Mouse (Mus musculus) T-helper 17 cell (primary cell): Measurements from ENCODE around the gene Dock3.

Experiments
- in situ Hi-C, 2 experiments: fragments of 300-600 bp; cut with MboI, MseI; formaldehyde crosslinking; loops; 1 replicate in 1 of 2; 2 replicates in 1 of 2; pipeline ENCODE4 v1.15.1; 2025; ENCODE audit warnings: high pct_unique_total_duplicates in 2 of 2

Gene Dock3

DNA sequence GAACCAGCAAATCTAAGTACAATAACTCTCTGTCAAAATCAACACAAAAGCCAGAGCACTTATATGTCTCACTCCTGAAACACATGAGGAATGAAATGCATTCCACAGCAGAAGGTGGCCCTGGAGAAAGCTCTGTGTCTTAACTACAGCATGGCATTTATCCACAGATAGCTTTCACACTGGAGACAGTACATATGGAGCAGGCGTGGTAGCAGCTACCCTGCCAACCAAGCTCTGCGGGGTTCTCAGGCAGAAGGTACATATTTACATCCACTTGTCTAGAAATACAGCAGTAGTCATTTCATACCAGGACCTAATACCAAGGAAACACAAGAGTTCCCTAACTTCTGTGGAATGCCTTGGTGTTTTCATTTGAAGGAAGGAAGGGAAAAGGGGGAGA, 144.2 kb downstream of the Dock3 start:
- in situ Hi-C loops = no loop called here

DNA sequence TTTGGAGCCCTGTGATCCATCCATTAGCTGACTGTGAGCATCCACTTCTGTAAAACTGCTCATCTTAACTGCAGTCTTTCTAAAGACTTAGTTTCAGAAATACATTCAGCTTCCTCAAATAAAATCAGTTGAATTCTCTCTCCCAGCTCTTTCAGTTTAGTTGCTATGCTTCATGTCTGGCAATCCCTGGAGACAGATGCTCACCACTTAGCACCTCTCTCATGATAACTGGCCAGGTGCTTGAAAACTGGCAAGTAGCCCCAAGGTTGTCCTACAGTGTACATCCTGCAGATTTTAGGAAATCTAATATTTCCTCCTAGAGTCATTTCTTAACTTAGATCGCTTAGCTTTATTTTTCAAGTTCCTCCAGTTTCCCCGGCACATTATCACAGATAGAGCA, 193.8 kb downstream of the Dock3 start:
- in situ Hi-C loops = no loop called here

DNA sequence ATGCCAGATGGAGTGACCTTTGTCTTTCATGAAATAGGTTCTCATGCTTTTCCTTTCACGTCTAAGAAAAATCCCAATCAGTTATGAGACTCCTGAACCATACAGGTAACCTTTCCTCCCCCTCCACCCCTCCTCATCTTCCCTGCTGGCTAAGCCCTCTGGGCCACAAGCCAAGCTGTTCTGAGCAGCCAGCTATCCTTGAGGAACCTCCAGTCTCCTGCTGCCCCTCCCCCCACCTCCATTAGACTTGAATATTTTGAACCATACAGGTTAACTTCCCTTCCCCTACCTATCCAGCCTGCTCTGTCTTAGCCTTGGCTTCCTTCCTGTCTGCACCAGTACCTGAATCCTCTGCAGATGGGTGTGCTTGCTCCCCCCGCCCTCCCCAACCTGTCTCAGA, 204.1 kb downstream of the Dock3 start:
- in situ Hi-C loops = no loop called here

DNA sequence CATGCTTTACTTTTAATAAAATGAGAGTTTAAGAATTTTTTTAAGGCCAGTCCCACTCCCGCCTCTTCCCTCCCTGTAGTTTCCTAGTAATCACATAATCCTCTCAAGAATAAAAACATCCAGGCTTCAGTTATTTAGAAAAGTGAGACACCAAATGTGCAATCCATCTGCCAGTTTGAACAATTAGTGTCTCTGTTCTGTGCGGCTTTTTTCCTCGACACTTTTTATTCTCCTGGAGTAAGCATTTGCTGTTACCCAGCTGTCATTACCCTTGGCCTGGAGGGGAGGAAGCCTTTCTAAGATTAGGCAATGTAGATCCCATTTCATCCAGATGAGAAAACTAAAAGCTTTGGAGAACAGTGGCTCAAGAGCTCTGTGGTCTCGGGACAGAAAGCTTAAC, 221.9 kb downstream of the Dock3 start:
- in situ Hi-C loops = no loop called here

GRCm38 (mm10) chr9:107003187-107003586, 228.5 kb downstream of the Dock3 start:
- in situ Hi-C loops = loop anchor here in 1 of 2 experiments (5.0 kb wide), 1 partner anchor 39 kb away; no protein-coding TSS in a partner anchor

- in situ Hi-C loops = no loop called here
These were observed 261.0 kb downstream of the Dock3 start for GRCm38 (mm10) chr9:106970742-106971141.

- in situ Hi-C loops = no loop called here
These were observed 273.3 kb downstream of the Dock3 start for GRCm38 (mm10) chr9:106958452-106958851.

DNA sequence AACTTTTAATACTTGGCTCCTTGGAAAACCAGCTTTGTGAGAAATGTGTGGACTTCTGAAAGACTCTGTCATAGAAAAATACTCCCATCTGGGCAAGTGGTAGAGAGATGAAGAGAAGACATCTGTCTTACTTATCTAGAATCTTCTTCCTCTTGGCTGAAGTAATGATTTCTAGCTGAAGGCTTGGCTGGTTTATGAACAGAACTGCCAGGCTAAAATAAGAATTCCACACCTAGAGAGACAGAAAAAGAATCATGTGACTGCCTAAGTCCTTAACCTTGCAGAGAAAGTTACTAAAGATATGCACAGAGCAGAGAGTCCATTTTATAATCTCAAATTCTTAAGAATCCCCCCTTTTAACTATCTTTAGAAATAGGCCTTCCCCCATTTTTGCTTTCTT, 276.2 kb downstream of the Dock3 start:
- in situ Hi-C loops = no loop called here

DNA sequence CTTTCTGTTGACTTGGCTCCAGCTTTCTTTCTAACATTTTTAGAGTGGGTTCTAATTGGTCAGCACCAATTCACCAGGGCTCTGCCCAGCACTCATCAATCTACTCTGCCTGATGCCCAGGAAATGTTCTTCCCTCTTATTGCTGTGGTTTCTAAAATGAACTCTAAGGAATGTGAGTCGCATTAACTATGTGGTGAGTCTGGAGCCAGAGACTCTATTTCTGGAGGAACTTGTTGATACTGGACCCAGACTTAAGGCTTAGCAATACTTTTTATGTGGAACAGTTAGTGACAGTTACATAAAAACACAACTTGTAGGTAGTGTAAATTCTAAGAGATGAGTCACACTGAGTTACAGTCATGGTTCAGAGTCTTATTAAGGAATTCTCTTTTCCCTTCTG, 296.7 kb downstream of the Dock3 start:
- in situ Hi-C loops = no loop called here

- in situ Hi-C loops = loop anchor here in 1 of 2 experiments (5.0 kb wide), 1 partner anchor 32 kb away; no protein-coding TSS in a partner anchor
These were observed 316.8 kb downstream of the Dock3 start for GRCm38 (mm10) chr9:106914878-106915277.

GRCm38 (mm10) chr9:106913759-106914158, 317.9 kb downstream of the Dock3 start:
- in situ Hi-C loops = loop anchor here in 1 of 2 experiments (5.0 kb wide), 1 partner anchor 34 kb away; no protein-coding TSS in a partner anchor

DNA sequence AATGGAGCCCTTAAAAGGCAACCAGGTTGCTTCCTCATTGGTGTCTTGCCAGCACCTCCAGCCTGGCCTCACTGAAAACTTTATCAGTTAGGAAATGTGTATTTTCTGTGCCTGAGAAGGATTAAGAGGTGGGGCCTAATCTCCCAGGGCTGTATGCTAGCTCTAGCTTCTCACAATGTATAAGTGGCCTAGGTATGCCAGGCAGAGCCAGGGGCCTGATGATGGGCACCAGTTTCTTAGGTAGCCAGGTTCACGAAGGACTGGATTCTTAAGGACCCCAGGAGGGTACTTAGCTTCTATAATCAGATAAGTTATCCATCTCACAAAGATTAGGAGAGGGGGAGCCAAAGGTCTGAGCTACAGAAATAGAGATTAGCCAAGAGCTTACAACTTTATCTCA, 320.1 kb downstream of the Dock3 start:
- in situ Hi-C loops = loop anchor here in 1 of 2 experiments (5.0 kb wide), 1 partner anchor 36 kb away; no protein-coding TSS in a partner anchor

DNA sequence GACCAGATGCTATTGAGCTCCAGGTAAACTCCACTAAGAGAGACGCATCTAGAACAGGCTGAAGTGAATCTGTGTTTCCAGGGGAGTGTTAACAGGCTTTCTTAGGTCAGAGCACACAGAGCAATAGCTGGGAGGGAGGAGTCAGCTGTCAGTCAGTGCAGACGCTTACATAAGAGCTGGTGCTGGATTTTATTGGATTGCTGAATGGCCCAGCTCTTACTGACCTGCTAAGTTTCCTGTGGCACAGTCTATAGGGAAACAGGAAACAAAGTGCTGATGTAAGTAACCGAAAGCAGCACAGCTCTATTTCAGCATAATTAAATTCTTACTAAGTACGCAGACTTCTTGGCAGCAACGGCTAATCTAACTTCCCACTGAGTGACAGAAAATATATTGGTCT, 323.0 kb downstream of the Dock3 start:
- in situ Hi-C loops = no loop called here

DNA sequence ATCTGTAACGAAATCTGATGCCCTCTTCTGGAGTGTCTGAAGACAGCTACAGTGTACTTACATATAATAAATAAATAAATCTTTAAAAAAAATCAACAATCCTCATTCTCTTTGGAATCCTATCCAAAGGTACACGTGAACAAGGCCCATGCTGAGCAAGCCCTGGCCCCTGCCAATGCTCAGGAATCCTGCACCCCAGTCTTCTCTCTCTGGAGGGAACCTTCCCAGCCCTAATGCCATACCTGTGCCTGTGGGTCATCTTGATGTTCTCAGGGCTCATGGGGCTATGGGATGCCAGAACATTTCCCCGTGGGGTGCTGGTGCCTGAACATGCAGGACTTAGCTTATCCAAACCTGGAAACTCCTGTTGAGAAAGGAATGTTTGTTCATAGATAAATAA, 323.5 kb downstream of the Dock3 start:
- in situ Hi-C loops = no loop called here

DNA sequence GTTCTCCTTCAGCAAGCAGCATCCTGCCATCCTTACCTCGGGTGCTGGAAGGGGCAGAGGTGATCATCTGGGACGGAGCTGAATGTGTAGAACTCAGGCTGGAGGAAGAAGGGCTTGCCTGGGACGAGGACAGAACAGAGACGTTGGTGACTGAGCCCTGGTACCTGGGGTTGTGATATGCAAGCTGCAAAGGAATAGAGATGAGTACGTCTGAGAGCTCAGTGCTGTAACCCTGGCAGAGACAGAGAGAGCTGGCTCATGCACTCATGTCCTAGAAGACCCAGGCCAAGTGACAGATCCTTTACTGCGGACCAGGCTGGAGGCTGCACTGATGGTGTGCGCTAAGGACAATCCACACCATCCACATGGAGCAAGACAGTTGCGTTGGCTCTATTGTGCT, 325.1 kb downstream of the Dock3 start:
- in situ Hi-C loops = no loop called here

DNA sequence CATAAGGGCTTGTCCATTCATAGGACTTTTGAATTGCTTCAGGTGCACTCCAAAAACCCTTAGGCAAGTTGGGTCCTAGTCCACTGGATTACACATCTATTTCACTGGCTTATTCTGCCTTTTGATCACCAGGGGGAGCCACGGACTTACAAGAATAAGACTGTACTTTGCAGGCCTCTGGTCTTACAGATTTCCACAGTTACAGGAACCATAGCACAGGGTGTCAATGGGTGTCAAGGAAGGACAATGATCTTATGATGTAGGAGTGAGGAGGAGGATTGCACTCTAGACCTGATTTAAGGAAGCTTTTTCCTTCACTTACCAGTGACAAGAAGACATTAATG, 327.9 kb downstream of the Dock3 start:
- in situ Hi-C loops = no loop called here

DNA sequence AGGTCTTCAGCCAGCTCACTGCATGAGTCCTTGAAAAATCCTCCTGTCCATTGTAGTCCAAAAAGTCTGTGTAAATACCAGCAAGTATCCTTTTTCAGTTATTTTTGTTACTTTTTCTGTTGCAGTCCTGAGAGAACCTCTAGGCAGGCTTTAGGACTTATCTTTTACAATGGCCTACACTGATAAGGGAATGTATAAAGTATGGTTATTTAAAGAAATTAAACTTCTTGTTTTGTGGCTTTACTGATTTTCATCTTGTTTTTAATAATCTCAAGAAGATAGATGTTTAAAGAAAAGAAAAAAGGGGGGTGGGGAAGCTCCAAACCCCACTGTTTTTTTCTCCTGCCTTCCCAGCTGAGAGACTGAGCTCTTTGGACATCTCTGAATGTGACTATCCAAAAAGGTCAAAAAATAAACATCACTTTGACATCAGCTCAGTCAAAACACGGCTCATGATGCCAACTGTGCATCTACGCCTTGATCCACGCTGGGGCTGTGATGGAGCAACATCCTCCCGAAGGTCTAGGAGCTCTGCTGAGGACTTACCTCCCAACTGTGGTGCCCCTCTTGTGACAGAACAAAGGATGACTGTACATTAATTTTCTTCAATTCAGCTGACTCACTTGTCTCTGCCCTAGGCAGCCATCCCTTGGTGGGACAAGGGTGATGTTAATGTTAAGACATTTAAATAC, 328.5 kb downstream of the Dock3 start:
- in situ Hi-C loops = no loop called here

DNA sequence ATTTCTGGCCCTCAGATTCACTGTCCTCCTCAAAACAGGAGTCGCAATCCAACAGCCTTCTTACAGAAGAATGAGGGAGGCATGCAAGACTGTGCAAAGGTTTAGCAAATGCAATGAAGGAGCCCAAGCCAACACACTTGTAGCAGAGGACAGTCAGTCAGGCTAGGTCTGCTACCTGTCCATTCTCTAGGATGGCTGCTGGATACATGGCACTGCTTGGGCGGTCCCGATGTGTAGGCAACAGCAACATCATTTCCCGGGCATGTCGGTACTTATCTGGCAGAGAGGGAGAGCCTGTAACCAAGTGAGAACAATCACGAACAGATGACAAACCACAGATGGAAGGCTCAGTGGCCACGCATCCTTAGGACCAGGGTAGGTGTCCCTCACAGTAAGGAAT, 330.1 kb downstream of the Dock3 start:
- in situ Hi-C loops = no loop called here

GRCm38 (mm10) chr9:106898901-106899300, 332.8 kb downstream of the Dock3 start:
- in situ Hi-C loops = loop anchor here in 1 of 2 experiments (5.0 to 25.0 kb wide), 2 partner anchors 388 to 712 kb away; partner anchors contain the start of genes Mapkapk3 and Ppm1m

- in situ Hi-C loops = loop anchor here (5.0 to 25.0 kb wide), 3 partner anchors 399 to 706 kb away; partner anchors contain the start of genes 6430571L13Rik (in 1 of the 2) and Ppm1m (in 1 of the 2)
These were observed 338.4 kb downstream of the Dock3 start for GRCm38 (mm10) chr9:106893327-106893726.

DNA sequence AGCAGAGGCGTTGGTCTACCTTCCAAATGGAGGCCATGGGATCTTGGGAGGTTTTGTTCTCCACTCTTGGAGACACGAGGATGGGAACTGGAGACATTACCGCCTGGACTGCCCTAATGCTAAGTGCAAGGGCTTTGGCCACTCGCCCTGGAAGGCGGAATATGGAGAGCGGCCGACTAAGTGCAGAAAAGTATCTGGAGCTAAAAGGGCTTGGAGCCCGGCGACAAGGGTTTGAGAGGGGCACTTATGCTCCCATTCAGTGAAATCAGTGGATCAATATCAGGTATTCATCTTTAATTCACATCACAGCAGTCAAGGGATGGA, 339.2 kb downstream of the Dock3 start:
- in situ Hi-C loops = loop anchor here (5.0 to 25.0 kb wide), 3 partner anchors 400 to 705 kb away; partner anchors contain the start of genes 6430571L13Rik (in 1 of the 2) and Ppm1m (in 1 of the 2)

GRCm38 (mm10) chr9:106891829-106892551, 339.7 kb downstream of the Dock3 start, which contains the start of gene Manf:
TSS of gene Manf (minus strand) at chr9:106891979.
- in situ Hi-C loops = loop anchor here (5.0 to 25.0 kb wide), 3 partner anchors 400 to 705 kb away; partner anchors contain the start of genes 6430571L13Rik (in 1 of the 2) and Ppm1m (in 1 of the 2)
